Mouse (Mus musculus): ENCODE data around the gene 2610318N02Rik.
"Not testable (repeated sequence)": the region's sequence is repeated elsewhere in the genome, so short reads cannot be mapped to it uniquely, and the experiment has no call there.

The 2610318N02Rik gene

DNA sequence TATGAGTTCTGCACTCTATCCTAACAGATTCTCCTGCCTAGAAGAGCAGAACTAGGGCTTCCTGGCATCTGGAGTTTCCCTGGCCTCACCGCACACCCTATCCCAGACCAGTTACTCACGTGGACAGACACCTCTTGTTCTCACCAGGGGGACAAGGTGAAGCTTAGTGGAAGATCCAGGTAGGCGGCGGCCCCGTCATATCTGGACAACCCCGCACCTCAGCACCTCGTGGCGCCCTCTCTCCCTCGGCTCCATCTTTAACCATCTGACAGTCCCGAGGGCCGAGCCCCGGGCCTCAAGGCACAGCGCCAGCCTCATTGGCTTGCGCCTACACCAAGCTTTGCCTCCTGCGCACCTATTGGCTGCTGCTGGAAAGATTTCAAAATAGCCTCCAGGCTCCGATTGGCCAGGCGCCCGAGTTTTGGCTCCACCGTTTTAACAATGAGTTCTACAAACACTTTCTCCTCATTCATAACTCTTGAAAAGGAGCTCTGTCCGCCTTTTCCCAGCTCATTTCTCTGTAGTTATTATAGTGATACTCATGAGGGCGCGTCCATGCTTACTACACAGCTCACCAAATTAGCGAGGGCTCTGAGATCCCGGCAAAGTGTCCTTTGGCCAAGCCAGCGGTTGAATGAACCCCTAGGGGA, at the start of gene 2610318N02Rik:
Gene 2610318N02Rik, minus strand, starts transcription at position 297 of the 650 bp plus-strand sequence.
- peak; percentile 26 for DNase-seq (ENCODE audit: low spot score)

DNA sequence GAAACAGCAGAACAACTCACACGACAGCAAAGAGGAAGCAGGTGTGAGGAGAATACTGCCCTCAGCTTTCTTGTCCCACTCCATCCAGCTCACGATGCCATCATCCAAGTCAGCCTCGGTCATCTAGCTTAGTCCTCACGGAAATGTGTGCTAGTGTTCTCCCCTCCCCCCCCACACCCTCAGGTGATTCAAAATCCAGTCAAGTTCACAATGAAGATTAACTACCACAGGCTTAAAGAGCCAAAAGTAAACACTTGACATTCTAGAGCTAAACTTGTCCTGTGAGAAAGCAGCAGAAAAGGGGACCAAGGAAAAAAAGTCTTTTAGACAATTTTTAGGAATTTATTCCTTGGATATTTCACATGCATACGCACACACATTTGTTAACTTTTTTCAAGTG, 43.1 kb upstream of the 2610318N02Rik start:
- DNase-seq (ENCODE audit: low spot score): no peak

DNA sequence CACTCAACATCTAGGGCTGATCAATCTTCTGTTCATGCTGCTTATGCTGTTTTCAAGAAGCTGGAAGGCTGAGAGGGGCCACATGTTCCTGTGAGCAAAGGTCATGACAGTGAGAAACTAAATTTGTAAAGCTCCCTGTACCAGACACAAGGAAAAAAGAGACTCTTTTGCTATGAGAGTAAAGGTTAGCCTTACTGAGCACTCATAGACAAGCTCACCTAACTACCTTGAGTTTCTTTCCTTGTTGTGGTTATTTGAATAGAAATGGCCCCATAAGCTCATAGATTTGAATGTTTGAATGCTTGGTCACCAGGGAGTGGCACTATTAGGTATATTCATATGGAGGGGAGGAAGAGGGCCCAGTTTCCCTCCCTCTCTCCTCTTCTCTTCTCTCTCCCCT, 42.2 kb upstream of the 2610318N02Rik start:
- DNase-seq (ENCODE audit: low spot score): no peak

DNA sequence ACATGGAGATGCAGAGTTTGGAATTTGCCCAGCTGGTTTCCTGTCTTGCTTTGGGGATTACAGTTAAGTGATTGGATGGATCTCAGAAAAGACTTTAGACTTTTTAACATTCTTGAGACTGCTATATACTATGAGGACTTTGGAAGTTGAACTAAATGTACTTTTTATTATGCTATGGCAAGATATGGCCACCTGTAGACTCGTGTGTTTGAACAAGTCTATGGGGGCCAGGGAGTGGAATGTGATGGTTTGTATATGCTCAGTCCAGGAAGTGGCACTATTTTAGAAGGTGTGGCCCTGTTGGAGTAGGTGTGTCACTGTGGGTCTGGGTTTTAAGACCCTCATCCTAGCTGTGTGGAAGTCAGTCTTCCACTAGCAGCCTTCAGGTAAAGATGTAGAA, 40.5 kb upstream of the 2610318N02Rik start:
- DNase-seq (ENCODE audit: low spot score): not testable (repeated sequence)

DNA sequence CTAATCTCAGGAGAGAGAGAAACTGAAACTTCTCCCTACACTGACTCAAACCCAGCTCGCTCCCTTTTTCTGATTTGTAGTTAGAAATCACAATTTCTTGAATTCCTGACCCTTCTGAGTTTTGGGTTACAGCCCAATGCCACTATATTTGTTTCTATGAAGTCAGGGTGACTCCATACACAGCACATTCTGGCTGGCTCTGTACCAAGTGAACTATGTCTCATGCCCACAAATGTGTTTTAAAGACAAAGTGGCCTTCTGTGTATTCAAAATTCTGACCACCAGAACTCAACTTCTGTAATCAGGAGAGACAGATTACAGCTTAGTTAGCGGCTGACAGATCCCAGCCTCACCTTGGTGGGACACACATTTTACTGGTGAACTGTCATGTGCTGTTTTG, 29.4 kb upstream of the 2610318N02Rik start:
- no peak for DNase-seq (ENCODE audit: low spot score)

DNA sequence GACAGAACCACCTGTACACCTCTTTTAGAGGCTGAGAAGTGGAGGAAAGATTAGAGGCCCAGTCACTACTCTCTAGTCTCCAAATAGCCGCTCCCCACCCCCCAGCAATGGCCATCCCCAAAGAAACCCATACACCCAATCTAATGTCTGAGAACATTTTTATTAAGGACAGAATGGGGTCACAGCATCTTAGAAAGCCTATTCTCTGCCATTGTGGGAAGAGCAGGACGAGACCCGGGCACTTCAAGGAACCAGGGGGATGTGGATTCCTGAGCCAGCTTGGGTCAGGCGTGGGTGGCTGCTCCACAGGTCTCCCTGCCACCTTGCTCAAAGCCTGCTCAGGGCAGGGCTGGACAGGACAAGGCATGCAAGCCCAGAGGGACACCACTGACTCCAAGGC, 26.9 kb upstream of the 2610318N02Rik start:
- no peak for DNase-seq (ENCODE audit: low spot score)

DNA sequence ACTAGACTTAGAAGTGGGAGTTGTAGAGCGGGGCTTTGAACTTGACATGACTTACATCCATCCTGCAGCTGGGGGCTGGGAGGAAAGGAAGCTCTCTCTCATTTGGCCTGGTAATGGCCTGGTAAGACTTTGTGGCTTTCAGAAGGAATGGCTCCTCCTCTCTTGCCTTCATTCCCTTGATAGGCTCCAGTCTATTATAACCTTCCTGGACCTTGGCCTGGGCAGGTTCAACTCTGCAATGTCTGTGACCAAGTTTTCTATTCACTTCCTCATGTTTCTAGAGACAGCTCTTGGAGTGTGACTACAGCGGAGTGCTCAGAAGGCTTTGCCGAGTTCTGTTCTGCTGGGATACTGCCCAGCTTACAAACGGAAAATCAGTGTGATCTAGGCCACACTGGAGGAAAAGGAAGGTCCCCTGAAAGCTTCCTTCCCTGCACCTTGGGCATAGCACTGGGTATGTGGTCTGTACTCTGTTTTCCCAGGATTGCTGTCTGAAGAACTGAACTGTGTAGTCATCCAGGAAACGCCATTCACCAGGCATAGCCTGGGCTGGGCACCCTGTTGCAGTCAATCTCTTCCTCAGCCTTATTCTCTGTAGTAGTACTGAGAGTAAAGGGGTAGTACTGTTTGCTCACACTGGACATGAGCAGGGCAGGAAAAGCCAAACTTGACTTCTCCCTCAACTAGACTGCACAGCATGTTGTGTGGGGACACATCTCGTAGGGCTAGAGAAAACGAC, 25.7 kb upstream of the 2610318N02Rik start:
- DNase-seq (ENCODE audit: low spot score): no peak

DNA sequence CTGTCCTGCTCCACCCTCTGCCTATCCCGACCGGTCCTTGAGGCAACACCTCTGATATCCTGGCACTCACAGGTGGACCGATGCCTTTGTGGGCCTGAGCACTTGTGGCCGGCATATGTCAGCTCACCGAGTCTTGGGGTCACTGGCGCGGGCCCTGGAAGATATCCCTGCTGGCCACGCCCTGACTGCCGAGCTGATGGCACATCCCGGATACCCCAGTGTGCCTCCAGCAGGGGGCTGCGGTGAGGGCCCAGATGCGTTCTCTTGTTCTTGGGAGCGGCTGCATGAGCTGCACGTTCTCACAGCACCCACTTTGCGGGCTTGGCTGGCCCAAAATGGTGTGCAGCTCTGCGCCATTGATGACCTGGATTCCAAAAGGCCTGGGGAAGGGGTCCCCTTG, 23.1 kb upstream of the 2610318N02Rik start:
- no peak for DNase-seq (ENCODE audit: low spot score)

DNA sequence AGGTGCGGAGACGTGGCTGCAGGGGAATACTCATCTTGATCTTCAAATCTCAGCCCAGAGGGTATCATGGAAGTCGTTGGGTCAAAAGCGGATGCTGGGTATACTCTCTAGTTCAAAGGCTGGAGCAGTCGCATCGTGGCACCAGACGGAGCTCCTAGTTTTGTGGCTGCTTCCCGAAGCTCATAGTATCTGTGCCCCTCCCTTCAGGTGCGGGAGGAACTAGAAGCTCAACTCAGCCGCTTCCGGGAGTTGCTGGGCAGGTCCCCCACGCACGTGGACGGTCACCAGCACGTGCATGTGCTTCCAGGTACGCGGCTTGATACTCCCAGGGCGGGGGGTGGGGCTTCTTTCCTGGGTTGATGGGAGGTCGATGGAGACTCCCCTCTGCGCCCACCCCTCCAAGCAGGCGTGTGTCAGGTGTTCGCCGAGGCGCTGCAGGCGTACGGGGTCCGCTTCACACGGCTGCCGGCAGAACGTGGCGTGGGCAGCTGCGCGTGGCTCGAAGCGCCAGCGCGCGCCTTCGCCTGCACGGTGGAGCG, 22.5 kb upstream of the 2610318N02Rik start:
- no peak for DNase-seq (ENCODE audit: low spot score)

DNA sequence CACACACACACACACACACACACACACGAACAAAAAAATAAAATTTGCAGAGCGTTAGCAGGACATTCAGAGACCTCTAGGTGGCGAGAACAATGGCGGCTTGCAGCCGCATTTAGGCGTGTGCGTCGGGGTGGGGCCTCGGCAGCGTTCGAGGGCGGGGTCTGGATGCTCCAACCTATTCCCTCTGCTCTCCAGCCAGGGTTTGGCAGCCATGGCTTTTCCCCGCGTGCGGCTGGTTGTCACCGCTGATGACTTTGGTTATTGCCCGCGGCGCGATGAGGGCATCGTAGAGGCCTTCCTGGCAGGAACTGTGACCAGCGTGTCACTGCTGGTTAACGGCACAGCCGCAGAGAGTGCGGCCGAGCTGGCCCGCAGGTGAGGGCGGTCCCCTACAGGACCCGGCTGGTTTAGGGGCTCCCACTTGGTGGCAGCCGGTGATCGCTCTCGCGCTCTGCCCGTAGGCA, 21.8 kb upstream of the 2610318N02Rik start, which contains the start of gene Ccdc116:
Gene Ccdc116, minus strand, starts transcription at position 458 of the 464 bp plus-strand sequence.
- DNase-seq (ENCODE audit: low spot score): peak; percentile 17

DNA sequence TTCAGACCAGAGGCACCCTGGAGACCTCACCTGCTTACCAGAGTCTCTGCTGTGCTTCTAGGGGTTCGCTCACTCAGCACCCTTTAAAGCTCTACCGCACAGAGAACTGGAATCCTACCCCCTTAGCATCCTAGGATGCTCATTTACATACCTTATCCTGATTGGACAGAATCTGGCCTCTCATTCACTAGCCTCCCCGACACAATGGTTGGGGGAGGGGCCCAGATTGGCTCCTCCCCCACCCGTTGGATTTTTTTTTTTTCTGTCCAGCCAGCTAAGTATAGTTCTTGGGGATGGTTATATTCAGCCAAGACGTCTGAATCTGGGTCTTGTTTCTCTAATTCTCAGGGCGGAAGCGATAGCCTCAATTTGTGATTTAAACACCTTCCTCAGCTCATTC, 19.4 kb upstream of the 2610318N02Rik start, which contains the start of gene Ydjc:
Gene Ydjc, plus strand, starts transcription at position 283 of the 400 bp plus-strand sequence.
- no peak for DNase-seq (ENCODE audit: low spot score)

DNA sequence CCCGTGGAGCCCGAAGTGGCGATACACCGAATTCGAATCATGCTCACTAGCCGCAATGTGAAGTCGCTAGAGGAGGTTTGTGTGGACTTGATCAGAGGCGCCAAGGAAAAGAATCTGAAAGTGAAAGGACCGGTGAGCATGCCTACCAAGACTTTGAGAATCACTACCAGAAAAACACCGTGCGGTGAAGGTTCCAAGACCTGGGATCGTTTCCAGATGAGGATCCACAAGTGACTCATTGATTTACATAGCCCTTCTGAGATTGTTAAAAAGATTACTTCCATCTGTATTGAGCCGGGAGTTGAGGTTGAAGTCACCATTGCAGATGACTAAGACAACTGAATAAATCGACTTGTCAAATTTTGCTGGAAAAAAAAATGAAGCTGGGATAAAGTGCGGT, 12.4 kb upstream of the 2610318N02Rik start:
- no peak for DNase-seq (ENCODE audit: low spot score)

DNA sequence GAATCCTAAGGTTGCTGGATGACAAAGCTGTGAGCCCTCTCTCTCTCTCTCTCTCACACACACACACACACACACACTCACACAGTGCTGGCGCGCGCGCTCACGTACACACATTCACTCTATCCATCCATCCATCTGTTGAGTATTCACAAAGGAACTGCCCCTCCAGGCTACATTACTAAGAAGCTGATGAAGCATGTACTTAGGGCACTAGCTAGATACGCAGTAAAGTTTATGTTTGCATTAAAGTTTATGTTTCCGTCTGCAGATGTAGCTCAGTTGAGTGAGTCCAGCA, 7.9 kb upstream of the 2610318N02Rik start:
- DNase-seq (ENCODE audit: low spot score): no peak

DNA sequence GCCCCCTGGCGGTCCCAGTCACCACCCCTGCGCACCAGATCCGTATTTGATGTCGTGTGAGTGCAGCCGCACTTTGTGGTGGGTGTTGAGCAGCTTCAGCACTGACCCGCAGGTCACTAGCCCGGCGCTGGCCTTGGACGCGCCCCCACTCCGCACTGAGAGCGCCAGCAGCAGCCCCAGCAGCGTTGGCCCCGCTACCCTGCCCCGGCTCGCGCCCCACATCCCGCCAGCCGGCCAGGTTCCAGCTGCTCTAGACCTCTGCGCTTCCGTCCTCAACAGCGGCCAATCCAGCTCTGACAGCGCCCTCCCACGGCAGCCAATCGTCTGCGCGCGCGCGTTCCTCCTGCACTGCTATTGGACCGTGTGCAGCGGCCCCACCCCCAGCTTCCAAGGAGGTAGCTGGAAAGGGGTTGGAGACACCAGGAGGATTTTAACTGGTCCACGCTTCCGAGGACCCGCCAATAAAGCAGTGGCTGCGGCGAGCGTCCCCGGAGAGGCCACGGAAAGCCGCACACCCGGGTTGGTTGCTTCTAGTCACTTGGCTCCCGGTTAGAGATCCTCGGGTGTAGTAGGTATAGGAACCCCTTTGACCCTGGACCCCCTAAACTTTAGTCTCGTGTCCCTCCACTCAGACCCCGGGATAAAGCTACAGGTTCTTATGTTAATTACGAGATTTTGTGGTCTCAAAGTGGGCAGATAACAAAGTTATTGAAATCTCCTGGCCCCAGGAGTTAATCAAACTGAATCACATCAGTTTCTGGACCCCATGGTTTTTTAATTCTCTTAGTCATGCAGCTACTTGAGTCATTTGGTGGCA, 7.3 kb upstream of the 2610318N02Rik start, which contains the start of gene Sdf2l1:
Gene Sdf2l1, minus strand, starts transcription at position 295 of the 817 bp plus-strand sequence.
- DNase-seq (ENCODE audit: low spot score): peak; percentile 83

DNA sequence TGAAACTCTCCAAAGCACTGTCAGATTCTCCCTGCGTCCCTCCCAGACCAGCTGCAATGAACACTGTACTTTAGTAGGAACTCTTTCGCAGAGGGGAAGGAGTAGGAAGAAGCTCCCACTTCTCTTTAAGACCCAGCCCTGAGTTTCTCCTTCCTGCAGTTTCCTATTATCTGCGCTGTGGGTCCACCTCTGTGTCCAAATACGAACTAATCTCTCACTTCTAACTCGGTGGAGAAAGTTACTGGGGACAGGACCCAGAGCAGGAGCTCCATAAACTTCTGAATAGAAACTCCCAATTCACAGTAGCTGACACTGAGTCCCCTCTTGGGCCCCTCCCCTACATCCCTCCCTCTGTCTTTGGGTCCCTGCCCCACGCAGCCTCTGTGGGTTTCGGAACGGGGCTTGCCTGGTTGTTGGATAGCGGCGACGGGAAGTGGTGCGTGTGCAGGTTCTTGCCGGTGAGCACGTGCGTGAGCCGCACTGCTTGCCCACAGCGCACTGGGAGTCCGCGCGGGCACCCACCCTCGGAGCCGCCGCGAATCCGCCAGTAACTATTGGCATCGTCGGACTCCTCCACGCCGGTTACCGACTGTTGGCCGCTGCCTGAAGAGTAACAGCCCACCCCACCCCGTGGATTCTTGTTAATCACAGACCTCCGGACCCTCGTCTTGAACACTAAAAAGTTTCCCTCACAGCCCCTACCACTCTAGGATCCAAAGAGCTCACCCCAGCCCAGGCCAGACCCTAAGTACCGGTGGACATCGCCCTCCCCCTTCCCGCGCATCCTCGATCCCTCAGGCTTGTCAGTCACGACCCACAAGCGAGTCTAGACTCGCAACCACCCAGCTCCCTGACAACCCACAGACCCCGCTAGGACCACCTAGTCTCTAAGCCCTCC, 6.5 kb upstream of the 2610318N02Rik start:
- DNase-seq (ENCODE audit: low spot score): peak; percentile 9

DNA sequence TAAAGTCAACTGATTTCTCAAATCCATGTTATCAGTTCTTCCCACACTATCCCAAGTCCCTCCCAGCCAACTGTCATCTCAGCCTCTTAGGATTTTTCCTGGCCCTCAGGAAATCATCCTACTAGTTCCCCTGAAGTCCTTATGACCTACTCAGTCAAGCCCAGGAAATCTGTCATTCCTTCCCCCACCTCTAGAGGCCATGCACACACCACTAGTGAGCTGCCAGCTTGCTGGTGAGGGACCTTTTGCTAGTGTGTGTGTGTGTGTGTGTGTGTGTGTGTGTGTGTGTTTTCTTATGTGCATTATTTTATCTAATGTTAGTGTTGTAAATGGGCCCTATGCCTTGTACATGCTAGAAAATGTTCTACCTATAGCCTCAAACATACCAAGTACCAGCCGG, 2.3 kb upstream of the 2610318N02Rik start:
- DNase-seq (ENCODE audit: low spot score): no peak

DNA sequence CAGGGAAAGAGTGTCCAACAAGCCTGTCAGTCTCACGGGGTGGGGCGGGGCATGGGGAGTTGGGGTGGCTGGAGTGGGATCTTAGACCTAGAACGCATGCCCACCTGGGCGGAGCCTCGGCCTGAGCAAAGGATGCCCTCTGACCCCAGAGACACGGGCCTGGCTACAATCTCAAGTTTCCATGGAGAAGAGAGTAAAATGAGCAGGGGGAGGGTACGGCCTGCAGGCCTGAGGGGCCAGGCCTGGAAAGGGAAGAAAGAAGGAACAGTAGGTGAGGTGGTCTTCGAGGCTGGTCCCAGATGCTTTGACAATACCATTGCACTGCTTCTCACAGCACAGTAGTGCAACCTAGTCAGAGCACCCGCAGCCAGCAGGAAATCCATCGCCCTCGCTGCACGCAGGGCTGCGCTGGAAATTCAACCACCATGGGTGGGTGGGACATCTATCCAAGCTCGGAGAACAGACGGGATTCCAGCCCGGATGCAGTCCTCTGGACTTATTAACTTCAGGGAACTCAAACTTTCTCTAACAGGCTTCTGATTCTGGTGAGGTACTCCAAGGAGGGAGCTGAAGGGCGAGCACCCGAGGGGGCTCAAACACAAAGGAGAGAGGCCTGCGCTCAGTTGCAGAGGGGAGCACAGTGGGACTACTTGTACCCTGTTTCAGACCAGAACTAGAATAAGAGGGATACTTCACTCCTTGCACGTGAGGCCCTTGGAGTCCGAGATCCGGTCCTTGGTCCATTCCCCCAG, 672 bp downstream of the 2610318N02Rik start:
- no peak for DNase-seq (ENCODE audit: low spot score)

DNA sequence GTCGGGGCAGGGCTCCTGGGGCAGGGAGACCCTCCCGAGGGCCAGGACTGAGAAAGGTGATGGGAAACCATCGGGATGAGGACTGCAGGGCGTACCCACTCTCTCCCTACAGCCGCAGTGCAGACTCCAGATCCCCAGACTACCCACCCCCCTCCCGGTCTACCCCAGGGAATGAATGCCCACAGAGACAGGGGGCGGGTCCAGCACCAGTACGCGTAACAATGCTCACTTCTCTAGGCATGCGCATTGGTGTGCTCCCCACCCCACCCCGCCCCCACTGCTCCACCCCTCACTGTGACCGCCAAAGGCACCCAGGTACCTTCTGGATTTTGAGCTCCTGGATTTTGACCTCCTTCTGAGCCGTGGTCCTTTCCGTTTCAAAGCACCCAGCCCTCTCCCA, 3.4 kb downstream of the 2610318N02Rik start:
- DNase-seq (ENCODE audit: low spot score): no peak

DNA sequence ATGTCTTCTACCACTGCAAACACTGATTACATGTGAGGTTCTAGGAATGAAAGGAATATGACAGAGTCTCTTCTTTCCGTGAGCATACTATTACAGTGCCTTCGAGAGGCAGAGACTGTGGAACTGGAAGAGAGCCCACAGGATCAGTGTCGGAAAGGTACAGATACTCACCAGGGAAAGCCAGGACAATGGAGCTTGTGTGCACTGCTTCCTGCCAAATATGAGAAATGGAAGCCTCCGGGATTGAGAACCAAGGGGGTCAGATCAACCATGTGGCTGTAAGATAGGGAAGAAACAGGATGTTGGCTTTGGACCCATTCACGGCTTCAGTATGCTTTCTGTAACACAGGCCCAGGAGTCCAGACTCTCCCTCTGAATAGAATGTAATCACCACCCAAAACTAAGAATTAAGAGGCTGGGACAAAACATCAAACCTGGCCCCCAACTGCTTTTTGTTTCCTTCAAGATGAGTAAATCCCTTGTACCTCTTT, 7.6 kb downstream of the 2610318N02Rik start:
- no peak for DNase-seq (ENCODE audit: low spot score)
